Mouse (Mus musculus) hindbrain, embryonic 10.5 days (tissue): ENCODE results near the gene Smad1. TPM values are rescaled to one million over a fixed set of nuclear protein-coding genes. Genes with fewer than 3 reads are reported as not detected.

Experiments used
- DNase-seq: peaks from one replicate; pipeline ENCODE4 v3.0.0-alpha.2; 2017; ENCODE audit warnings: low spot score
- H3K27ac ChIP-seq: fragments of 300-500 bp; sonication (generic); 2 replicates; pipeline ENCODE4 v1.5.1; 2016; ENCODE audit warnings: mild to moderate bottlenecking, moderate library complexity
- H3K27me3 ChIP-seq: fragments of 300-500 bp; sonication (generic); 2 replicates; pipeline ENCODE4 v1.6.1; 2016; ENCODE audit warnings: mild to moderate bottlenecking; ENCODE audit not compliant: poor library complexity, insufficient read depth, severe bottlenecking
- H3K36me3 ChIP-seq: fragments of 300-500 bp; sonication (generic); 2 replicates; pipeline ENCODE4 v1.6.1; 2016; ENCODE audit warnings: mild to moderate bottlenecking, moderate library complexity
- H3K4me1 ChIP-seq: fragments of 300-500 bp; sonication (generic); replicated peaks from 2 replicates; pipeline ENCODE4 v1.6.1; 2016; ENCODE audit warnings: mild to moderate bottlenecking
- H3K4me3 ChIP-seq: fragments of 300-500 bp; sonication (generic); 2 replicates; pipeline ENCODE4 v1.5.1; 2016; ENCODE audit warnings: mild to moderate bottlenecking, moderate library complexity
- H3K9me3 ChIP-seq: fragments of 300-500 bp; sonication (generic); 2 replicates; pipeline ENCODE4 v1.6.1; 2016; ENCODE audit warnings: mild to moderate bottlenecking, moderate library complexity
- WGBS: fragments of 180-500 bp; shearing (Covaris S2); methylation state at CpG from one replicate; pipeline ENCODE4 v1.1.7; 2016; 5-methylcytosine and 5-hydroxymethylcytosine counted together
- polyA plus RNA-seq: library from polyadenylated mRNA; unstranded; fragments of >200 nt; fragmentation: Nextera tagmentation; extraction: Ambion mirVana; gene quantifications from 2 replicates; pipeline ENCODE4 v1.2.1, GENCODE M21; 2016

The Smad1 gene
- polyA plus RNA-seq, 1 experiment from 2014 or later, result 45.9 TPM

DNA sequence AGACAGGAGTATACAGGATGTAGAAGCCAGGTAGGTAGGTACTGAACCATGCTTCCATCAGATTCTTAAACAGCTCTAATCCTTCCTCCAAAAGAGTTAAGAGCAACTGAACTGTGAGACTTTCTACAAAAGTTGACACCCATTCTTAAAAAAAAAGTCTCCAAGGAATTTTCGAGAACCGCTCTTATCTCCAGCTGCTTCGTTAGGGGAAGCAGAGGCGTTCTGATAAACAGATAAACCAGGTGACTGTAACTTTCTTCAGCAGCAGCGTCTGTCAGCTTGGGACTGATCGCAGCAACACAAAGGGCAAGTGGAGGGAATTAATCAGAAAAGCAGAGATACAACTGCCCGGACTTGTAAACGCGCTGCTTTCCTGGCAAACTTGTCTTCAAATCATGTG is 5.3 kb downstream of the Smad1 start:
- H3K27ac ChIP-seq, result no peak overlapping the region
- 0 out of 2 replicates have a peak, but pooled peaks cover 4% of the 10 kb centered on the region for H3K9me3 ChIP-seq
- DNase-seq, result no peak
- H3K4me3 ChIP-seq, result no peak overlapping the region
- 86% methylated on average over 9 of the region's 9 CpGs for WGBS
- peaks cover 56% of the 10 kb centered on the region for H3K4me1 ChIP-seq
- peaks cover 15% of the 10 kb centered on the region for H3K36me3 ChIP-seq
- H3K27me3 ChIP-seq, result no peaks in the 10 kb centered on the region

GRCm38 (mm10) chr8:79393215-79393614 is 6.1 kb downstream of the Smad1 start:
- Histone ChIP-seq H3K27me3 (no peaks in the 10 kb centered on the region), H3K4me3 (no peak overlapping the region), H3K36me3 (peaks cover 23% of the 10 kb centered on the region), H3K4me1 (peaks cover 55% of the 10 kb centered on the region), H3K9me3 (0 out of 2 replicates have a peak, but pooled peaks cover 4% of the 10 kb centered on the region), H3K27ac (no peak overlapping the region)
- no peak for DNase-seq
- 88% methylated on average over 5 of the region's 5 CpGs for WGBS

- H3K27ac ChIP-seq, result no peak overlapping the region
- no peaks in the 10 kb centered on the region for H3K27me3 ChIP-seq
- no peak overlapping the region for H3K4me3 ChIP-seq
- no peak for DNase-seq
- H3K4me1 ChIP-seq, result peaks cover 49% of the 10 kb centered on the region
- WGBS, result 63% methylated on average over 6 of the region's 6 CpGs
- H3K36me3 ChIP-seq, result peaks cover 27% of the 10 kb centered on the region
- 0 out of 2 replicates have a peak, but pooled peaks cover 4% of the 10 kb centered on the region for H3K9me3 ChIP-seq
Measured at GRCm38 (mm10) chr8:79392649-79393048, 6.7 kb downstream of the Smad1 start.

- WGBS, result 81% methylated on average over 13 of the region's 13 CpGs
- peaks cover 37% of the 10 kb centered on the region for H3K4me1 ChIP-seq
- peaks cover 38% of the 10 kb centered on the region for H3K36me3 ChIP-seq
- H3K4me3 ChIP-seq, result no peak overlapping the region
- H3K27me3 ChIP-seq, result no peaks in the 10 kb centered on the region
- 0 out of 2 replicates have a peak, but pooled peaks cover 7% of the 10 kb centered on the region for H3K9me3 ChIP-seq
- DNase-seq, result no peak
- no peak overlapping the region for H3K27ac ChIP-seq
Measured at GRCm38 (mm10) chr8:79391454-79391853, 7.9 kb downstream of the Smad1 start.

DNA sequence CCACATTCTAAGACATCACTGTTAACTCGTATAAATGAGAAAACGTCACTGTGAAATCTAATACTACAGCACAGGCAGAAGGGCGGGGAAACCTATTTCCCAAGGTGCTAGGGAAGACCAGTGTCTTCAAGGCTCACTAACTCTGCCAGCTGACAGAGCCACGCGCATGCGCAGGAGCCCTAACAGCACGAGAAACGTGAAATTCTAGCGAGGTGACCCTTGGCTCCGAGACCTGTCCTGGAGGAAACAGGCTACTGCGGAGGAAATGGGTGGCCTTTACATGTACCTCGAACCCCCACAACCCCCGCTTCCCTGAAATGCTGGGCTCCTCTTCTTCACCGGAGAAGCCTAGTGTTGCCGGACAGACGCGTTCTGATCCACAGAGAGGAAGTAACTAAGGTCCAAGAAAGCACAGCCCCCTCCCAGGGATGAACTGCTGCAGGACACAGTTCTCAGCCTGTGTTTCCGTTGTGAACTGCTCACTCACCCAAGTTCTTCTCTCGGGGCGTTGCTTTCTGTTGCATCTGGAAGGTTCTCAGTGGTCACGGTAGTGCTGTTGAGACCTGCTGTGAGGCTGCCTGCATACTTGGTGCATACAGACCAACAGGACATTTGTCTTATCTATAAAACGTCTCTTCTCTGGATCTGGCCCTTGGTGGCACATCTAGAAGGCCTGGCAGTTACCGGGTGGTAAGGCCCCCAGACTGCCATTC is 10.1 kb downstream of the Smad1 start:
- 89% methylated on average over 23 of the region's 23 CpGs for WGBS
- H3K27me3 ChIP-seq, result no peaks in the 10 kb centered on the region
- peaks cover 42% of the 10 kb centered on the region for H3K36me3 ChIP-seq
- H3K27ac ChIP-seq, result no peak overlapping the region
- H3K4me3 ChIP-seq, result no peak overlapping the region
- H3K9me3 ChIP-seq, result 0 out of 2 replicates have a peak, but pooled peaks cover 7% of the 10 kb centered on the region
- H3K4me1 ChIP-seq, result peaks cover 50% of the 10 kb centered on the region
- DNase-seq, result no peak

DNA sequence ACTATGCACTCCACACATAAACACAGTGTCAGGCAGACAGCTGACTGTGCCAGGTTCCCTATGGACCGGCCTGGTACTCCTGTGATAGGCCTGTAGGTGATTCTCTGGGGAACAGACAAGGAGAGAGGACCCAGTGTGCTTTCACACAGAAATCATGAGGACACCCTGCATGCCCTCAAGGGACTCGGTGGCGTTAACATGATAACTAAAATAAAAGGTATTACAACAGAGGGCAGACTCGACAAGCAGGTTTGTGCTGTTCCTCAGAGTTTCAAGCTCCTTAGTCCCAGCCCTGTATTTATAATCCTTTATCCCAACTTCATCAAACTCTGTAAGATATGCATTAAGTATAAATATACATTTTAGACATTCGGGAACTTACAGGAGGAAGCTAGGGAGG is 12.5 kb downstream of the Smad1 start:
- no peak overlapping the region for H3K27ac ChIP-seq
- no peak for DNase-seq
- peaks cover 56% of the 10 kb centered on the region for H3K4me1 ChIP-seq
- no peak overlapping the region for H3K4me3 ChIP-seq
- no peaks in the 10 kb centered on the region for H3K27me3 ChIP-seq
- 0 out of 2 replicates have a peak, but pooled peaks cover 7% of the 10 kb centered on the region for H3K9me3 ChIP-seq
- peaks cover 42% of the 10 kb centered on the region for H3K36me3 ChIP-seq
- 93% methylated on average over 5 of the region's 5 CpGs for WGBS

DNA sequence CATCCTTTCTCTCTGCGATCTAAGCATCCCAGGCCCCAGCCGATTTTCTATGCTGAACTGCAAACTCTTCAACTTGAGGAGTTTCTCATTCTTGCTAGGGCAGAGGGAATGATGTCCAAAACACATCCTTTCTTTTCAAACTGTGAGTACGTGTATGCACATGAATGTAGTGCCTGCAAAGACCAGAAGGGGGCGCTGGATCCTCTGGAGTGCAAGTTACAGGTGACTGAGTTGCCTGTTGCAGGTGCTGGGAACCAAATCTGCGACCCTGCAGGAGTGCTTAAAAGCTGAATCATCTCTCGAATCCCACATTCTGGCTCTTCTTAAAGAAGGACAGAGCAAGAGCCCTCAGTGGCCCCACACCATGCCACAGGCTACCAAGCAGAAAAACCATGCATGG is 13.0 kb downstream of the Smad1 start:
- WGBS, result 77% methylated on average over 6 of the region's 6 CpGs
- H3K36me3 ChIP-seq, result peaks cover 42% of the 10 kb centered on the region
- H3K27me3 ChIP-seq, result no peaks in the 10 kb centered on the region
- 0 out of 2 replicates have a peak, but pooled peaks cover 7% of the 10 kb centered on the region for H3K9me3 ChIP-seq
- no peak overlapping the region for H3K4me3 ChIP-seq
- no peak overlapping the region for H3K27ac ChIP-seq
- peaks cover 57% of the 10 kb centered on the region for H3K4me1 ChIP-seq
- no peak for DNase-seq

DNA sequence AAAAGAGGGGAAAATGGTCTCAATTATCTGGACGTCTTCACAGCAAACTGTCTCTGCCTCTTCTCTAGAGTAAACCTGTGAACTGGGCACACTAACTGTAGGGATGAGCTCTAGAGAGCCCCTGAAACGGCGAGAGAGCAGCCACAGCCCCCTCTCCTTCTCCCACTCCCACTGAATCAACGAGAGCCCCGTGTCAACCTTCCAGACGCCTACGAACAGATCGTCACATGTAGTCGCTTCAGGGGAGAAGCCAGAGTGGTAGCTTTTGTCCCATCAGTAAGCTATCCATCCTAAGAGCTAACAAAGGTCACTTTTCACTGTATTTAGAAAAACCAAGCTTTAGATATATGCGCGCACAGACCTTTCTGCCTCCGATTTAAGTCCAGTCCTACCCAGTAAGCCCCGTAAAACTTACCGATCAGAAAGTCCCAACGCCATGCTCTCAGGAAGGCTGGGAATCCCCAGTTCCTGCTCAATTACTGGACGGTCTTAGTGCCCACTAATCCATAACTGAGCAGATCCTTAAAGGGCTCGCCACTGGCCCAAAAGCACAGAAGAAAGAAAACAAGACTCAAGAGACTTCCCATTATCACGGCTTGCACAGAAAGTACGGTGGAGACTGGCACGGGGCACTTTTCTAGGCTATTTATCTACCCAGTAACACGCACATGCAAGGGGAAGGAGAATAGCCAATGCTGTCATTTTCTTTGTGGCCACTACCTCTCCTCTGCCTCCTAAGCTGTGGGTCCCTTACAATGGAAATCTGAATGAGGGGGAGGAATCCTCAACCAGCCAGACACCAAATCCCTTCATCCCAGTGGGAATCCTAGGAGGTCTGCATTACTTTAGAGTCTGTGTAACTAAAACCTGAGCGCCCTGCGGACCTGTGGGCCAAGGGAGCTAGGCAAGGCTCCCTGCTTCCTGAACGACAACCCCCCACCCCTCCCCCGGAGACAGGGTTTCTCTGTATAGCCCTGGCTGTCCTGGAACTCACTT is 14.7 kb downstream of the Smad1 start:
- DNase-seq, result no peak
- H3K4me3 ChIP-seq, result no peak overlapping the region
- no peak overlapping the region for H3K27ac ChIP-seq
- 0 out of 2 replicates have a peak, but pooled peaks cover 6% of the 10 kb centered on the region for H3K9me3 ChIP-seq
- peaks cover 66% of the 10 kb centered on the region for H3K4me1 ChIP-seq
- peaks cover 33% of the 10 kb centered on the region for H3K36me3 ChIP-seq
- WGBS, result 23% methylated on average over 25 of the region's 25 CpGs
- no peaks in the 10 kb centered on the region for H3K27me3 ChIP-seq

GRCm38 (mm10) chr8:79382857-79383262 is 16.5 kb downstream of the Smad1 start:
- H3K9me3 ChIP-seq, result 0 out of 2 replicates have a peak, but pooled peaks cover 3% of the 10 kb centered on the region
- peaks cover 69% of the 10 kb centered on the region for H3K4me1 ChIP-seq
- peaks cover 16% of the 10 kb centered on the region for H3K36me3 ChIP-seq
- DNase-seq, result peak; percentile 33
- H3K27me3 ChIP-seq, result no peaks in the 10 kb centered on the region
- 0 out of 2 replicates have a peak overlapping the region, but pooled peaks have one; percentile 6 for H3K4me3 ChIP-seq
- H3K27ac ChIP-seq, result no peak overlapping the region; the same call in 1 of the 2 replicates
- WGBS, result 11% methylated on average over 8 of the region's 8 CpGs

DNA sequence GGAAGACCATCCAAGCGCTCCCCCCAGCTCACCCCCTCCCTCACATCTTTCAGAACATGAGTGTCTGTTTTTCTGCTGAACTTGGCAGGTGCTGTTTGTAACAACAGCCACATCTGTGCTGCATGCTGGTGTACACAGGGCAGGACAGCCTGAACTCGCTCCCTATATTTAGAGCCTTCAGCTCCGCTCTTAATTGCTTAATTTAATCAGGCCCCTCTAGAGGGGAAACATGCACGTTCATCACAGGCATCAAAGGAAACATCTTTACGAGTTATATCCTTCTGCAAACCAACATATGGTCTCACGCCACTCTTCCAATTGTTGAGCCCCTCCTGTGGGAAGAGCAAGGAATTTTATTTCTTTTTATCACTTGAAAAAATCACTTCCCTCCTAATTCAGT is 17.5 kb downstream of the Smad1 start:
- Histone ChIP-seq H3K36me3 (peaks cover 15% of the 10 kb centered on the region), H3K9me3 (0 out of 2 replicates have a peak, but pooled peaks cover 2% of the 10 kb centered on the region), H3K4me1 (peaks cover 69% of the 10 kb centered on the region), H3K27ac (no peak overlapping the region), H3K4me3 (no peak overlapping the region), H3K27me3 (no peaks in the 10 kb centered on the region)
- 70% methylated on average over 6 of the region's 6 CpGs for WGBS
- DNase-seq, result no peak

DNA sequence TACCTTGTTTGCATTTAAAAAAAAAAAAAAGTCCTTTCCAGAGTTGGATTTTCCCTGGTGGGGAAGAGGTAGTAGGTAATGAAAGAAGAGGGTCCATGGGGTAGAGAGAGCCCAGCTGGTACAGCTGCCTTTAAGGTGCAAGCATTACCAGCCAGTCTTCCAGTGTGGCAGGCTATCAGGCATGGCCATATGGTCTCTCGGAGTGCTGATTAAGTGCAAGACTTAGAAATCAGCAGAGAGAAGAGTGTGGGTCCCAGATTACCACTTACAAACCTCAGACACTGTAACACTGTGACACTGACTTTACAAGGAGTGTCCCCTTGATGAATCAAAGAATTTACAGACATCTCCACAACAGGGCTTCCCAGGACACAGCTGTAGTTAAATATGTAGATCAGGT is 18.9 kb downstream of the Smad1 start:
- Histone ChIP-seq H3K4me1 (peaks cover 62% of the 10 kb centered on the region), H3K4me3 (no peak overlapping the region), H3K27ac (no peak overlapping the region), H3K27me3 (no peaks in the 10 kb centered on the region), H3K9me3 (no peaks in the 10 kb centered on the region), H3K36me3 (peaks cover 8% of the 10 kb centered on the region)
- WGBS, result 91% methylated on average over 1 of the region's 1 CpGs
- DNase-seq, result no peak

- H3K27ac ChIP-seq, result no peak overlapping the region
- H3K9me3 ChIP-seq, result no peaks in the 10 kb centered on the region
- peak; percentile 12 for DNase-seq
- H3K27me3 ChIP-seq, result no peaks in the 10 kb centered on the region
- 69% methylated on average over 14 of the region's 14 CpGs for WGBS
- H3K4me3 ChIP-seq, result no peak overlapping the region
- peaks cover 60% of the 10 kb centered on the region for H3K4me1 ChIP-seq
- H3K36me3 ChIP-seq, result peaks cover 8% of the 10 kb centered on the region
Measured at GRCm38 (mm10) chr8:79379971-79380370, 19.3 kb downstream of the Smad1 start.
